Mouse (Mus musculus): ENCODE data around the gene Zic5. TPM values are rescaled to one million over a fixed set of nuclear protein-coding genes. Genes with fewer than 3 reads are reported as not detected.

Gene Zic5
- total RNA-seq, 2 experiments from 2014 or later = not detected

- intact Hi-C loops (cut with DNase I) = no loop called here
- no peak for DNase-seq
These were observed 12.6 kb downstream of the Zic5 start for GRCm38 (mm10) chr14:122452701-122453387.

- intact Hi-C loops (cut with DNase I) = no loop called here
- no peak for DNase-seq
These were observed 13.8 kb downstream of the Zic5 start for GRCm38 (mm10) chr14:122451551-122452145.

DNA sequence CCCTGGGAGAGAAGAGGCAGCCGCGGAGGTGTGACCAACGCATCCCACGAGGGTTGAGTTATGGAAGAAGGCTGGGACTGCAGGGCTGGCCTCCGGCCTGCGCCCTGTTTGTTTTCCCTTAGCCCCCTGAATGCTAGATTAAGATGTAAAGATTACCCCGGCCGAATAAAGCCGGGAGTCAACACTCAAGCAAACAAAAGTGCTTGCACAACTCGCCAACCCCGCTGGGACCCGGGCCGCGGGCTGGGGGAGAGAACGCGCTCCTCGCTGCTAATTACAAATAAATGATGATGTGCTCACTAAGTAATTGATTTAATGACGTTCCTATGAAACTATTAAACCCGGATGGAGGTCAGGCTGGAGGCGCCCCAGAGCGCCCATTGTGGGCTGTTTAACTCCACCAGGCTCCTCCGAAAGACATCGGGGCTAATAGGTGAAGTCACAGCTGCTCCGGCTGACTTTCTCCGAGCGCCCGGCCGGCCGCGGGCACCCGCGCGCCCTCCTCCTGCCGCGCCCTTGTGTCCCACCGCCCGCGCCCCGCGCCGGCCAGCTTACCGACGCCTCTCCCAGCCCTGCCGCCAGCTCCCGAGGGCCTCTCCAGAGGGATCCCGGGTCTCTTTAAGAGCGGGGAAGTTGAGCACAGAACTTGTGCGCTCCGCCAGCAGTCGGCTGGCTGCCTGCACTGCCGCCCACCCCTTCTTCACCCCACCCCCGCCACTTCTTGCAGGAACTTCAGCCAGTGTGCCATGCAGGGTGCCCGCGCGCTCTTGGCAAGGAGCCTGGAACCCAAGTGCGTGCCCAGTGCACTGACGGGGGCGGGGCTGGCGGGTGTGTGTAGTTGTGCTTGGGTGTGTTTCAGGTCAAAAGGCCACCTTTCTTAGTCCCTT lies 14.7 kb downstream of the Zic5 start, which contains the start of gene Gm5089:
Gm5089 (minus strand) TSS at position 620 of the 887 bp plus-strand sequence.
- intact Hi-C loops (cut with DNase I) = no loop called here
- DNase-seq = peak in 1 of 2 experiments; percentile 26

DNA sequence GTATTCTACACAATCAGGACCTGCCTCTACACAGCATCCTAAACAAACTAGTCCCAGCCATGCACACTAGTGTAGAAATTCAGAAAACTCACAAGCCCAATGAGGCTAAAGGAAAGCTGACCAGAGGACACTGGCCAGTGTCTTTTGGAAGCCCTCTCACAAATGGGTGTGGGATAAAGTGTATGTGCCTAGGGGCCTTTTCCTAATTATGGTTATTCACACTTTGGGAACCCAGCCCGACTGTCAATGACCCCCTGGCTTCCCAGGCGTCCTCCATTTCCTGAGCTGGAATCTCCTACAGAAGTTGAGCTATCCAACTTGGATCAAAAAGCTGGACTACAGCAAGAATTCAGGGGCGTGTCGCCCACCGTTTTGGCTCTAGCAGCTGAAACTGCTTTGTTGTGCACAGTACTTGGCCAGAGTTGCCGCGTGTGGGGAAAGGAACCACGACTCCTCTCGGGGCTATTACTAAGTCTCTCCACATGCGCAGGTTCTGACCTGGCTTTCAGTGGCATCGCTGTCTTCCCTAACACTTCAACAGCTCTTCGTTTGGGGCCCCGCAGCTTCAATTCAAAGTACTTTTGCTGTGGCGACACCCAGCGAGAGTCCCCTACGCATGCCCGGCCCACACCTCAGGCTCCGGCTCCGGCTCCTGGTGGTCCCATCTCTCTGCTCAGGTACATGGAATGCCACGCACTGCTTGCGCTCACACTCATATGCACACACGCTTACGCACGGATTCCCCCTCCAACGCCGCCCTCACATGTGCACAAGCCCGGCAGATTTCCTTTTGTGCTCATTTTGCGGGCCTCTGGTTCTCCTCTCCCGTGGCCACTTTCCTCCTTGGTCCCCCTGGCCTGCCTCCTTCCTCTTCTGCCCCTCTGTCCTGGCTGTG lies 15.6 kb downstream of the Zic5 start:
- intact Hi-C loops (cut with DNase I) = loop anchor here (10.0 kb wide), 1 partner anchor 225 kb away; no protein-coding TSS in a partner anchor
- DNase-seq = no peak

- intact Hi-C loops (cut with DNase I) = no loop called here
- DNase-seq = no peak
These were observed 28.6 kb downstream of the Zic5 start for GRCm38 (mm10) chr14:122436850-122437249.

- DNase-seq = no peak
- intact Hi-C loops (cut with DNase I) = no loop called here
These were observed 31.4 kb downstream of the Zic5 start for GRCm38 (mm10) chr14:122434039-122434438.

- DNase-seq = no peak
- intact Hi-C loops (cut with DNase I) = no loop called here
These were observed 32.9 kb downstream of the Zic5 start for GRCm38 (mm10) chr14:122432558-122432957.

- no peak for DNase-seq
- intact Hi-C loops (cut with DNase I) = no loop called here
These were observed 37.8 kb downstream of the Zic5 start for GRCm38 (mm10) chr14:122427654-122428053.

DNA sequence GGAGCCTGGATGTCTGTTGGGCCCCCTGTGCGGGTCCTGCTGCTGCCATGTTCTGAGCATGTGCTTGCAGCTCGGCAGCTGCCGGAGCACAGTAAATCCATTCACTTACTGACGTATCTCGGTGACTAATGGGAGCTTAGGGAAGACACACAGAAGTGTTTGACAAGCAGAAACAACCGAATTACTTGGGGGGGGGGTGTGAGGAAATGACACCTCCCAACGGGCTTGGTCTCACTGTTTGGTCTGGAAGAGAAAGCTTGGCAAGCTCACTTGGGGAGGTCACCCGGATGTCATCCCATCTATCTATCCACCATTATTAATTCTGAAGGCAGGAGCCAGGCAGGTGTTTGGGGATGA lies 38.3 kb downstream of the Zic5 start:
- intact Hi-C loops (cut with DNase I) = no loop called here
- DNase-seq = no peak

GRCm38 (mm10) chr14:122426529-122427203 lies 38.8 kb downstream of the Zic5 start:
- intact Hi-C loops (cut with DNase I) = no loop called here
- no peak for DNase-seq

DNA sequence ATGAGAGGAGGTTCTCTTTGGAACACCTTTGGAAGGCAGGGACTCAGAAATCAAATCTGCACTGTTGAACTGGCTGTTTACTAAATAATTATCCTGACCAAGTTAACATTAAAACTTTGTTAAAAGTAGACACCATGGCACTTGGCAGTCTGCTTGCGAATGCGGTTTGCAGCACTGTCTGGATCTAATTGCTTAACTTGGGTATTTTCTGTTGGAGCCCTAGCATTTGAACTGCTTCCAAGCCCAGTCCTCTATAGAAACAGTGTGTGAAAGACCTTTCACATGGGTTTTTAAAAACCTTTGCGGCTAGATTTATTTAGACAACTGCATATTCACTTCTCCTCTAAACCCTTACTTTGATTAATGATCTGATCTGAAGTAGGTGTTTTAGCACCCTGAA lies 41.0 kb downstream of the Zic5 start:
- intact Hi-C loops (cut with DNase I) = no loop called here
- DNase-seq = no peak

DNA sequence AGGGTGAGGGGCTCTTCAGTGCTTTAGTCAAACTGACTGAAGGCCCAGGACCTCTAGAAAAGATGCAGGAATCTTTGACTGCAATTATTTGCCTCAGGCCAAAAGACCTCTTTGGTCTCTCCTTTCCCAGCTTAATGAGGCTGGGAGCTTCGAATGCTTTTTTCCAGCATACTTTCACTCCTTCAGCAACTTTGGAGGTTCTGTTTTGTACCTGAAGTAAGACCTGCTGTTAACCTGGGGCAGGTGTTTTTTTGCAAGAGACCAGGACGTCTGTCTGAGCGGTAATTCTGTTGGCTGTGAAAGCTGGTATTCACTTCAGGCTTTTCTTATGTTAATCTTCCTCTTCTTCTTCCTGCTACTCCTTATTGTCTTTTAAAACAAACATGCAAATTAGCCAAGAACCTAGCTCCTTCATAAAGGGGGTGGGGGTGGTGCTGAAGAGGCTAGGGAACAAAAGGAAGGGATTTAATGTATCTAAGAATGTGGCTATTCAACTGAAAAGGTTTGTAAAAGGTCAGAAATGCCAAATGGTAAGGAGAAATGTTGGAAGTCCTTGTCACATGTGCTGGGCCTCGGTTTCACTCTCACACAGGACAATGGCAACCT lies 49.2 kb downstream of the Zic5 start:
- no peak for DNase-seq
- intact Hi-C loops (cut with DNase I) = no loop called here

DNA sequence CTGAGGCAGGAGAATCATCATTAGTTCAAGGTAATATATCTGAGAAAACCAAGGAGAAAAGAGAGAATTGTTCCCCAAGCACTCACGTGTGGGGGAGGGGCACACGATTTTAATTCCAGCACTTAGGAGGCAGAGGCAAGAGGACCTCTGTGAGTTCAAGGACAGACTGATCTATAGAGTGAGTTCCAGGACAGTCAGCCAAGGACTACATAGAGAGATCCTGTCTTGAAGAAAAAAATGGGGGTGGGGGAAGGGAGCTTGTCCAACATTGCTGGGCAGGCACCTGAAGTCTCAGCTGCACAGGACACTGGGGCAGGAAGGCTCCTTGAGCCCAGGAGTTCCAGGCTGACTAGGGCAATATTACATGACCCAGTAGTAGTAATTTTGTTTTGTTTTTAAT lies 50.7 kb downstream of the Zic5 start:
- intact Hi-C loops (cut with DNase I) = no loop called here

DNA sequence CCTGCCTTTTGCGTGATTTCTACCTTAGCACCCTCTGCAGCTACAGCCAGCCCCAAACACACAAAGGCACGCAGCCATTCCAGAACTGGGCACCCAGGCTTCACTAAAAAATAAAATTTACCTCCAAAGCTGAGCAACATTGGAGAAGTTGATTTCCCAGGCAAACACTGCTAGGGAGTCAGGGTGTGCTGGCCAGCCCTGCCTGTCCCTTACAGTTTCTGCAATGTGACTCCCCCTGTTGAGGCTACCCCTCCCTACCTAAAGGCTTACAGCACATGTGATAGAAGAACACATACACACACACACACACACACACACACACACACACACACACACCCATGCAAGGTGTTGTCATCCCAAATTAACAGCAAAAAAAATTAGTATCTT lies 51.9 kb downstream of the Zic5 start:
- DNase-seq = no peak
- intact Hi-C loops (cut with DNase I) = no loop called here

More for the DNA sequence above, 50.7 kb downstream of the Zic5 start:
- no peak for DNase-seq

DNA sequence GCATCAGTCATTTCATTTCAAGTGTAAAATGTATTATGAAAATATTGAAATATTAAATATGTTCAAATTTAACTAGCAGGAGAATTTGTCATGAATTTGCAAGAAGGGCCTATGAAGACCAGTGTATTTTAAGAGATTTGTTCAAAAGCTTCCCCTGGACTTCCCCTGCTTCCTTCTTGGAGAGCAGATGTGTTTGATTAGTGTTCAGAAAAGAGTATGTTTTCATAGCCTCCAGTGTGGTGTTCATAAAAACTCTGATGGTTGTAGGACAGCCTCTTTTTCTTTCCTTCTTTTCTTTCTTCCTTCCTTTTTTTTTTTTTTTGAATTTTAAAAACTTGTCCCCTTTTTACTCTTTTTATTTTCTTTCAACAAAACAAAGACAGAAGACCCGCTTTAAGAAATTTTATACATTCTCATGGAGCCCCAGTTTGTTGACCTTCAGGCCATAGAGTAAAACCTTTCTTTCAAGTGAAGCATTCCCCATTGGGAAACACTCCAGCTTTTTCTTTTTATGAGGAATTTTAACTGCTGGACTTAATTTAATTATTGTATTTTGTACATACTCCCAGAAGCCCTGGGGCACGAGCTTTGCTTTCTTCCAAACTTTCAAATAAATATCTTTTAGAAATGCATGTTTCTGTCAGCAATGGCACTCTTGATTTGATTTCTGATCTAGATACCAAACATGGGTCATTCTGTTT lies 52.5 kb downstream of the Zic5 start:
- intact Hi-C loops (cut with DNase I) = no loop called here
- DNase-seq = no peak
